8 mouse cellular contexts compared by ENCODE assay signal in the genomic region with DNA sequence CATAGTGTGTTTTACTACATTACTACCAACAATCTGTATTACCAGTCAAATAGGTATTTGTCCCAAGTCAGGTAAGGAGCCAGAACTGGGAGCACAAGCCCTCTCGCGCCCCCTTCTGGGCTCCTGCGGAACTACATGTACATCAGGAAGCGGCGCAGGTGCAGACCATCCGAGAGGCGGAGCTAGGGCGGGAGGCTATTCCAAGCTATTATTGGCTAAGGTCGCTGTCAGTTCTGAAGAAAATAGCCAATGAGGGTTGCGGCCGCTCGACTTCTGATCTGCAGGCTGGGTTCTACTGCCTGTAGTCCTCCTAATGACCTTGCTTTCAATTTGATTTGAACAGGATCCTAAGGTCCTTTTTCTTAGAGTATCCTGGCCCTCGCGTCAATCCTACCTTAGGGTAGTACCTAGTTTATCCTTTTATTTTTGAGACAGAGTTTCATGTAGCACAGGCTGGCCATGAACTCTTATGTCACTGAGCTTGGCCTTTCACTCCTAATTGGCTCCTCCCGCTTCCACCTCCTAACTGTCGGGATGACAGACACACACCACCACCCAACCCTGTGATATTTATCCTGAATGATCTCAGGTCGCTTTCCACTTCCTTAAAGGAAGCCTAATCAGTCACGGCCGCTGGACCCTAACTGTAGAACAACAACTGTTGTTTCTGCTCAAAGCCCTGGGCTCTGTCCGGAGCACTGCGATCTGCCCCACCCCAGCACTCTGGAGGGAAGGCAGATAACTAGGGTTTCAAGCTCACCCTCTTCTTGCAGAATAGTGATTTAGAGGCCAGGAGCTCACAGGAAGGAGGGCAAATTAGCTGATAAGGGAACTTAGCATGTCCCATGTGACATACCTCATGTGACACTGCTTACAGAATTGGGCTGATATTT. TPM values are rescaled to one million over a fixed set of nuclear protein-coding genes. Genes with fewer than 3 reads are reported as not detected.
A peak's percentile ranks its signal among the peaks of the same experiment; 100 is the strongest.
DNase-seq lines count a peak whose midpoint lies in the region; ATAC-seq and TF ChIP-seq lines count a peak whose summit lies in the region.

No protein-coding gene starts in this region.

- 15% methylated on average over 21 of the region's 21 CpGs for WGBS in cerebellum, adult 2 months
- WGBS in forebrain, postnatal 0 days = 13% methylated on average over 21 of the region's 21 CpGs
- 12% methylated on average over 21 of the region's 21 CpGs for WGBS in lung, embryonic 16.5 days

- peak overlapping the region; percentile 61 for H3K4me3 ChIP-seq in G1E (ENCODE audit: low read depth, low read length)
- peak overlapping the region; percentile 12 for H3K4me3 ChIP-seq in cerebellum, adult 2 months (replicated peaks; ENCODE audit: insufficient read depth, low read depth, low read length)
- H3K4me3 ChIP-seq in forebrain, postnatal 0 days (ENCODE audit: low read depth, low read length) = peak overlapping the region; percentile 26
- H3K4me3 ChIP-seq in lung, embryonic 16.5 days (ENCODE audit: low read length) = peak overlapping the region; percentile 34

- peak; percentile 95 for TF ChIP-seq CTCF in G1E (IDR thresholded peaks at IDR 0.05; ENCODE audit: low read depth, low read length)
- peak; percentile 83 for TF ChIP-seq CTCF in cerebellum, adult 2 months (IDR thresholded peaks at IDR 0.05; ENCODE audit: borderline replicate concordance, insufficient read depth, low read depth, low read length)
- peak; percentile 91 for TF ChIP-seq CTCF in forebrain, postnatal 0 days (IDR thresholded peaks at IDR 0.05; ENCODE audit: low read depth)

- peak; percentile 81 for ATAC-seq in G1E (ENCODE audit: extremely low read depth, insufficient number of reproducible peaks, low FRiP score, poor library complexity, severe bottlenecking)
- peak; percentile 93 for ATAC-seq in forebrain, postnatal 0 days
- ATAC-seq in hematopoietic stem cell, adult 5-6 weeks (replicated peaks in 1 of 2; ENCODE audit: insufficient read depth in 1 of 2, low FRiP score in 2 of 2, low TSS enrichment in 1 of 2, low read depth in 1 of 2, poor library complexity in 2 of 2, severe bottlenecking in 2 of 2) = peak; percentile 94 to 96
- peak; percentile 92 for ATAC-seq in lung, embryonic 16.5 days (ENCODE audit: low read depth)

- peak overlapping the region; percentile 15; the same call in 1 of the 2 replicates for H3K27ac ChIP-seq in cerebellum, adult 2 months (ENCODE audit: insufficient read depth, low read length)
- no peak overlapping the region for H3K27ac ChIP-seq in forebrain, postnatal 0 days (ENCODE audit: low read depth, low read length)
- H3K27ac ChIP-seq in lung, embryonic 16.5 days (ENCODE audit: low read length) = no peak overlapping the region

- H3K9me3 ChIP-seq in G1E (replicated peaks) = peaks cover 4% of the 10 kb centered on the region; the same call in 1 of the 2 replicates
- H3K9me3 ChIP-seq in forebrain, postnatal 0 days (ENCODE audit: low read length) = no peaks in the 10 kb centered on the region
- no peaks in the 10 kb centered on the region for H3K9me3 ChIP-seq in lung, embryonic 16.5 days (ENCODE audit: control insufficient read depth, low read length)

- DNase-seq in G1E (ENCODE audit: low spot score) = peak; percentile 87
- peak; percentile 97 to 98 for DNase-seq in cerebellum, adult 2 months
- DNase-seq in forebrain, postnatal 0 days = peak; percentile 93
- peak; percentile 95 for DNase-seq in layer of hippocampus, adult 9-10 months (ENCODE audit: low spot score)
- peak; percentile 75 for DNase-seq in ovary, postnatal 10 days (ENCODE audit: low spot score)
- peak; percentile 87 to 94 for DNase-seq in thymus, postnatal 10 days (ENCODE audit: low spot score in 2 of 2)

- H3K4me1 ChIP-seq in G1E (ENCODE audit: insufficient read depth, low read depth, low read length) = peaks cover 30% of the 10 kb centered on the region
- H3K4me1 ChIP-seq in cerebellum, adult 2 months (ENCODE audit: control insufficient read depth, insufficient read depth, low read length) = peaks cover 9% of the 10 kb centered on the region
- peaks cover 10% of the 10 kb centered on the region for H3K4me1 ChIP-seq in forebrain, postnatal 0 days (ENCODE audit: insufficient read depth)
- H3K4me1 ChIP-seq in lung, embryonic 16.5 days (replicated peaks; ENCODE audit: control insufficient read depth, insufficient read depth, low read length) = peaks cover 9% of the 10 kb centered on the region; the same call in 1 of the 2 replicates

- H3K36me3 ChIP-seq in G1E (replicated peaks) = no peaks in the 10 kb centered on the region
- no peaks in the 10 kb centered on the region for H3K36me3 ChIP-seq in forebrain, postnatal 0 days (ENCODE audit: insufficient read depth)
- no peaks in the 10 kb centered on the region for H3K36me3 ChIP-seq in lung, embryonic 16.5 days (ENCODE audit: control insufficient read depth, insufficient read depth, low read length)

- H3K27me3 ChIP-seq in G1E (ENCODE audit: insufficient read depth, low read length) = peaks cover 8% of the 10 kb centered on the region; the same call in 1 of the 2 replicates
- no peaks in the 10 kb centered on the region for H3K27me3 ChIP-seq in cerebellum, adult 2 months (ENCODE audit: control insufficient read depth, insufficient read depth, low read length)
- H3K27me3 ChIP-seq in forebrain, postnatal 0 days (ENCODE audit: insufficient read depth, low read length) = no peaks in the 10 kb centered on the region
- H3K27me3 ChIP-seq in lung, embryonic 16.5 days (ENCODE audit: control insufficient read depth, insufficient read depth, low read depth, low read length) = no peaks in the 10 kb centered on the region

- H3K9ac ChIP-seq in forebrain, postnatal 0 days = no peak overlapping the region
- peak overlapping the region; percentile 2; the same call in 1 of the 2 replicates for H3K9ac ChIP-seq in lung, embryonic 16.5 days (ENCODE audit: low read length)

- TF ChIP-seq POLR2A in cerebellum, adult 2 months (IDR thresholded peaks at IDR 0.05; ENCODE audit: borderline replicate concordance, insufficient read depth, low read length) = peak; percentile 70; the same call in 1 of the 2 replicates

- H3K4me2 ChIP-seq in forebrain, postnatal 0 days (ENCODE audit: low read depth) = peak overlapping the region; percentile 45
- H3K4me2 ChIP-seq in lung, embryonic 16.5 days (ENCODE audit: low read depth, low read length) = peak overlapping the region; percentile 52

RNA-seq across cellular contexts. Expression of a gene that starts 18.4 kb away (rescaled TPM):
- total RNA-seq in G1E (2014; fragmentation: Nextera tagmentation) (16.7 and 21.3 TPM in 2 replicates), G1E (2017) (46.4 and 48.1 TPM in 2 replicates)
- 73.3 and 81.7 TPM in 2 replicates for polyA plus RNA-seq in G1E (2012)
- polyA plus RNA-seq in cerebellum, adult 2 months (2012; rRNA removed) = 60.5 and 63.1 TPM in 2 replicates
- total RNA-seq in forebrain, postnatal 0 days (2014; rRNA removed) = 68.9 and 72.7 TPM in 2 replicates
- 60.0 and 67.0 TPM in 2 replicates for polyA plus RNA-seq in forebrain, postnatal 0 days (2015; fragmentation: Nextera tagmentation; extraction: Ambion mirVana)
- total RNA-seq in hematopoietic stem cell, adult 5-6 weeks (2017) = 37.4 and 39.0 TPM in 2 replicates
- polyA plus RNA-seq in lung, embryonic 16.5 days (2015; fragmentation: Nextera tagmentation; extraction: Ambion mirVana) = 60.4 and 61.3 TPM in 2 replicates

RNA-seq across cellular contexts. Expression of a gene that starts 27.5 kb away (rescaled TPM):
- total RNA-seq in G1E (2014; fragmentation: Nextera tagmentation) (not detected in 2 replicates), G1E (2017) (0.11 TPM in 1 of 2 replicates, not detected in the other)
- polyA plus RNA-seq in G1E (2012) = not detected in 2 replicates
- 40.8 and 44.6 TPM in 2 replicates for polyA plus RNA-seq in cerebellum, adult 2 months (2012; rRNA removed)
- total RNA-seq in forebrain, postnatal 0 days (2014; rRNA removed) = 2.7 and 2.8 TPM in 2 replicates
- 1.9 and 2.3 TPM in 2 replicates for polyA plus RNA-seq in forebrain, postnatal 0 days (2015; fragmentation: Nextera tagmentation; extraction: Ambion mirVana)
- 0.25 and 0.50 TPM in 2 replicates for total RNA-seq in hematopoietic stem cell, adult 5-6 weeks (2017)
- polyA plus RNA-seq in lung, embryonic 16.5 days (2015; fragmentation: Nextera tagmentation; extraction: Ambion mirVana) = 0.11 and 0.21 TPM in 2 replicates

RNA-seq across cellular contexts. Expression of a gene that starts 44.4 kb away (rescaled TPM):
- total RNA-seq in G1E (2014; fragmentation: Nextera tagmentation) (7.0 and 14.5 TPM in 2 replicates), G1E (2017) (9.1 and 11.0 TPM in 2 replicates)
- 14.9 and 20.7 TPM in 2 replicates for polyA plus RNA-seq in G1E (2012)
- polyA plus RNA-seq in cerebellum, adult 2 months (2012; rRNA removed) = 70.9 and 72.4 TPM in 2 replicates
- 18.7 and 19.5 TPM in 2 replicates for total RNA-seq in forebrain, postnatal 0 days (2014; rRNA removed)
- polyA plus RNA-seq in forebrain, postnatal 0 days (2015; fragmentation: Nextera tagmentation; extraction: Ambion mirVana) = 19.9 and 26.4 TPM in 2 replicates
- 5.6 and 14.1 TPM in 2 replicates for total RNA-seq in hematopoietic stem cell, adult 5-6 weeks (2017)
- polyA plus RNA-seq in lung, embryonic 16.5 days (2015; fragmentation: Nextera tagmentation; extraction: Ambion mirVana) = 39.9 and 42.3 TPM in 2 replicates

RNA-seq across cellular contexts. Expression of a gene that starts 55.2 kb away (rescaled TPM):
- 2.5 and 2.9 TPM in 2 replicates for total RNA-seq in G1E (2014; fragmentation: Nextera tagmentation)
- 1.5 and 1.7 TPM in 2 replicates for total RNA-seq in G1E (2017)
- 1.4 and 1.5 TPM in 2 replicates for polyA plus RNA-seq in G1E (2012)
- polyA plus RNA-seq in cerebellum, adult 2 months (2012; rRNA removed) = 51.2 and 57.4 TPM in 2 replicates
- 19.8 and 20.0 TPM in 2 replicates for total RNA-seq in forebrain, postnatal 0 days (2014; rRNA removed)
- 26.2 and 41.6 TPM in 2 replicates for polyA plus RNA-seq in forebrain, postnatal 0 days (2015; fragmentation: Nextera tagmentation; extraction: Ambion mirVana)
- total RNA-seq in hematopoietic stem cell, adult 5-6 weeks (2017) = 2.7 and 4.8 TPM in 2 replicates
- polyA plus RNA-seq in lung, embryonic 16.5 days (2015; fragmentation: Nextera tagmentation; extraction: Ambion mirVana) = 9.7 and 11.0 TPM in 2 replicates

Comparison
In these comparisons a context has a peak if more than half of its experiments do, and no peak if none do; other contexts are left out.
1. RNA of a gene that starts 27.5 kb away (polyA plus RNA-seq): 40.8 to 44.6 TPM in cerebellum, adult 2 months; 1.9 to 2.3 TPM in forebrain, postnatal 0 days, 0.11 to 0.21 TPM in lung, embryonic 16.5 days and not detected in G1E; every median in the first group is over 10 times any median in the second.
2. Peak in every context shown above with its lines, with median percentiles within 50 percentile points of each other: ATAC-seq, DNase-seq, H3K4me3 ChIP-seq and CTCF ChIP-seq.